Mouse (Mus musculus) liver, embryonic 15.5 days (tissue): Measurements from ENCODE around the gene Eif2b3. TPM values are rescaled to one million over a fixed set of nuclear protein-coding genes. Genes with fewer than 3 reads are reported as not detected.

ENCODE experiments used
- ATAC-seq: fragments of 200-750 bp; cut with Nextera tagmentation; 2 replicates; pipeline ENCODE4 v1.8.0; 2017; ENCODE audit warnings: moderate number of reproducible peaks, mild to moderate bottlenecking, moderate library complexity; ENCODE audit not compliant: insufficient read depth
- H3K27ac ChIP-seq: fragments of 300-500 bp; sonication (generic); replicated peaks from 2 replicates; pipeline ENCODE4 v1.5.1; 2015; ENCODE audit warnings: mild to moderate bottlenecking, inconsistent platforms
- H3K27me3 ChIP-seq: fragments of 300-500 bp; sonication (generic); 2 replicates; pipeline ENCODE4 v1.6.1; 2015; ENCODE audit warnings: mild to moderate bottlenecking, inconsistent platforms
- H3K36me3 ChIP-seq: fragments of 300-500 bp; sonication (generic); replicated peaks from 2 replicates; pipeline ENCODE4 v1.6.1; 2015; ENCODE audit warnings: moderate library complexity, mild to moderate bottlenecking, inconsistent platforms
- H3K4me1 ChIP-seq: fragments of 300-500 bp; sonication (generic); replicated peaks from 2 replicates; pipeline ENCODE4 v1.6.1; 2015; ENCODE audit warnings: inconsistent platforms
- H3K4me2 ChIP-seq: fragments of 300-500 bp; sonication (generic); 2 replicates; pipeline ENCODE4 v1.6.1; 2015; ENCODE audit warnings: moderate library complexity, mild to moderate bottlenecking, inconsistent platforms
- H3K4me3 ChIP-seq: fragments of 300-500 bp; sonication (generic); replicated peaks from 2 replicates; pipeline ENCODE4 v1.5.1; 2015; ENCODE audit warnings: mild to moderate bottlenecking, inconsistent platforms
- H3K9ac ChIP-seq: fragments of 300-500 bp; sonication (generic); 2 replicates; pipeline ENCODE4 v1.6.1; 2015; ENCODE audit warnings: moderate library complexity, mild to moderate bottlenecking, inconsistent platforms
- H3K9me3 ChIP-seq: fragments of 300-500 bp; sonication (generic); replicated peaks from 2 replicates; pipeline ENCODE4 v1.6.1; 2016; ENCODE audit warnings: inconsistent platforms
- WGBS: fragments of 180-500 bp; shearing (Covaris S2); methylation state at CpG from one replicate; pipeline ENCODE4 v1.1.7; 2015; ENCODE audit warnings: mixed read lengths; ENCODE audit not compliant: insufficient replicate concordance; 5-methylcytosine and 5-hydroxymethylcytosine counted together
- polyA plus RNA-seq: library from polyadenylated mRNA; unstranded; fragments of >200 nt; fragmentation: Nextera tagmentation; extraction: Ambion mirVana; gene quantifications from 2 replicates; pipeline ENCODE4 v1.2.1, GENCODE M21; 2015

The Eif2b3 gene
- polyA plus RNA-seq, 1 experiment from 2014 or later, result 22.9 TPM

DNA sequence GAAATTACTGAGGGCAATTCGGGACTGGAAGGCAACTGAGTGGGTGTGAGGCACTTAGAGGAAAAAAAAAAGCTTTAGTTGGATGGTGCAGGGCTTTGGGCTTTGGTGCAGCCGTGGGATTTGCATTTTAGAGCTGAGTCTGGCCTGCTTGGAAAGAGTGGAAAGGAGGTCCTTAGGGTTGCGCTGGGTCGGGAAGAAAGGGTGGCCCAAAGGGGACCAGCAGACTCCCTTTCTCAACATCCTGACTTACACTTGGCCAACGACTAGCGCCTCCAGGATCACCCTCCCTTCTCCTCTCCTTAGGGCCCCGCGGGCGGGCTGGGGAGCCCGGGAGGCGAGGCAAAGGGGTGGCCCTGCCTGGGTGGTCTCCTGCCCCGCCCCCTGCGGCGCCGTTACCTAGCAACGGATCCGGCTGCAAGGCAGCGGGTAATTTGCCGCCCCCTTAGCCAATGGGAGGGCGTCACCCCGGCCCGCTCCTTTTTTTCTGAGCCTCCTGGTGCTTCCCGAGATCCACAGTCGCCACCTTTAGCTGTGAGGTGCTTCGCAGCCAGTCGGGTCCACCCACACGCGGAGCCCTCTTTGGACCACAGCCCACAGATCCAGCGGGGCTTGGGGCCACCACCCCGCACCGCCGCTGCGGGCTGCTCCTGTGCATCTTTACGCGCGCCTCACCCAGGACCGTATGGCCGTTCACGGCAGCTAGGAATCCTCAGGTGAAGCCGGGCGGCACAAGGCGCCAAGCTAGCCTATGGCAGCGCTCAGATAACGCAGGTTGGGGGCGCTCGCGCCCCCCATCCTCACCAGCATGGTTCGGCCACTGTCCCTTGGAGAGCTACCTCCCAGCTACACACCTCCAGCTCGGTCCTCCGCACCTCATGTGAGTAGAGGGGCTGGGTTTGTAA, 76.6 kb downstream of the Eif2b3 start, which contains the start of gene Ptch2:
Ptch2 (plus strand) TSS at position 525 of the 902 bp plus-strand sequence.
- H3K27me3 ChIP-seq, result peaks cover 55% of the 10 kb centered on the region
- peak within 1 kb of the TSS; percentile 67 for H3K4me2 ChIP-seq
- peak; percentile 44 for ATAC-seq
- 0 out of 2 replicates have a peak within 1 kb of the TSS, but pooled peaks have one; percentile 8 for H3K27ac ChIP-seq
- no peak within 1 kb of the TSS for H3K9ac ChIP-seq
- WGBS, result 2% methylated on average over 50 of the region's 50 CpGs
- H3K36me3 ChIP-seq, result no peaks in the 10 kb centered on the region
- H3K4me3 ChIP-seq, result peak within 1 kb of the TSS; percentile 47
- peaks cover 20% of the 10 kb centered on the region for H3K4me1 ChIP-seq
- no peaks in the 10 kb centered on the region for H3K9me3 ChIP-seq

DNA sequence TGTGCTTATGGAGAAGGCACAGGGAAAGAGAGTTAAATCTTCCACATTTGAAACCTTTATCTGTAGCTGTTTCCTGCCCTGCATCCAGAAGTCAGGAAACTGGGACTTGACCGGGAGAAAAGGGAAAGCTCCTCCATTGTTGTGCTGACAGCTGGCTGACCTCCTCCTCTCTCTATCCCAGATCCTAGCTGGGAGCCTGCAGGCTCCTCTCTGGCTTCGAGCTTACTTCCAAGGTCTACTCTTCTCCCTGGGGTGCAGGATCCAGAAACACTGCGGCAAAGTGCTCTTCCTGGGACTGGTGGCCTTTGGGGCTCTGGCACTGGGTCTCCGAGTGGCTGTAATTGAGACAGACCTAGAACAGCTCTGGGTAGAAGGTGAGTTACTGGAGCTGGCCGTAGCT, 77.5 kb downstream of the Eif2b3 start:
- WGBS, result 16% methylated on average over 5 of the region's 5 CpGs
- no peak overlapping the region for H3K9ac ChIP-seq
- peaks cover 55% of the 10 kb centered on the region for H3K27me3 ChIP-seq

DNA sequence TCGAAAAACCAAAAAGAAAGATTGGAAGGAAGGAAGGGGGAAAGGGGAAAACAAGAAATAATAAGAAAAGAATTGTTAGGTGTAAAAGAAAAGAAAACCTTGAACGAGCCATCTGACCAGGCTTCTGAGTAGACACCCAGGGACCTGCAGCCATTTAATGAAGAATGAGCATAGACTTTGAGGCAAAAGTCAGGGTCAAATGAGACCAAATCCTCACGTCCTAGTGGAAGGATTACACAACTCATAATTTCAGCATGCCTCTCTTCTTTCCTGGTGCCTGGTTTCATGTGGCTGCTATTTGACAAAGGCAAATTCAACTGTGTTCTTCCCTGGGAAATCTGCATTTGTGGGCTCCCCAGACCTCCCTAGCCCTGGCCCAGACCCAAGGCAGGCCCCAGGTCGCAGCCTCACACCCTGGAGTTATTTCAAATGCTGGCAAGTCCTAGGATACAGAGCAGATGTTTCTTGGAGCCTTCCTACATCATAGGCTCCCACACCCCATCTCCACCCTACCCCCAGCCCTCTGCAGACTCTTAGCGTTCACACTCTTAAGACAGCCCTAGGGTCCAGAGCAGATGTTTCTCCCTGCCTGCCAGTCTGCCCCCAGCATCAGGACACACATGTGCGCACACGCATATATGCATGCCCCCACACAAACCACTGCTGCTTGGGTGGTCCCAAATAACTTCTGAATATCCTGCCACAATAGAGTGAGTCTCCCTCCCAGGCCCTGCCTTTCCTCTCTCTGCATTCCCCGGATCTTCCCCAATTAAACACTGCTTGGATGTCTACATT, 79.0 kb downstream of the Eif2b3 start:
- no peak overlapping the region for H3K4me3 ChIP-seq
- no peak overlapping the region for H3K4me2 ChIP-seq
- H3K9ac ChIP-seq, result no peak overlapping the region
- WGBS, result 56% methylated on average over 8 of the region's 8 CpGs
- H3K27me3 ChIP-seq, result peaks cover 52% of the 10 kb centered on the region
- ATAC-seq, result no peak
- no peak overlapping the region for H3K27ac ChIP-seq
- H3K9me3 ChIP-seq, result no peaks in the 10 kb centered on the region
- no peaks in the 10 kb centered on the region for H3K36me3 ChIP-seq
- H3K4me1 ChIP-seq, result peaks cover 18% of the 10 kb centered on the region

More for the DNA sequence above, 77.5 kb downstream of the Eif2b3 start:
- Histone ChIP-seq H3K4me2 (peak overlapping the region; percentile 67; the same call in 1 of the 2 replicates), H3K4me1 (peaks cover 18% of the 10 kb centered on the region), H3K27ac (0 out of 2 replicates have a peak overlapping the region, but pooled peaks have one; percentile 8), H3K36me3 (no peaks in the 10 kb centered on the region), H3K4me3 (peak overlapping the region; percentile 47; the same call in 1 of the 2 replicates), H3K9me3 (no peaks in the 10 kb centered on the region)
- no peak for ATAC-seq

DNA sequence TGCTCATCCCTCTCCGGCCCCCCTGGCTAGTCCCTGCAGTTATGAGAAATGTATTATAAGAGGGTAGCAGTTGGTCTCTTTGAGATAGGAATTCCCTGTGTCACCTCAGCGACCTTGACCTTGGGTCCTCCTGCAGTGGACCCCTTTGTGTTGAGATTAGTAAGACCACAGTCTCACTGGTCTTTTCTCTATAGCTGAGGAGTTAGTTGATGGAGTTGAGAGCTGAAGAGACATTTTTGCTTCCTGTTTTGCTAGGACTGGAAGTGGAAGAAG, 79.5 kb downstream of the Eif2b3 start:
- no peak overlapping the region for H3K4me2 ChIP-seq

DNA sequence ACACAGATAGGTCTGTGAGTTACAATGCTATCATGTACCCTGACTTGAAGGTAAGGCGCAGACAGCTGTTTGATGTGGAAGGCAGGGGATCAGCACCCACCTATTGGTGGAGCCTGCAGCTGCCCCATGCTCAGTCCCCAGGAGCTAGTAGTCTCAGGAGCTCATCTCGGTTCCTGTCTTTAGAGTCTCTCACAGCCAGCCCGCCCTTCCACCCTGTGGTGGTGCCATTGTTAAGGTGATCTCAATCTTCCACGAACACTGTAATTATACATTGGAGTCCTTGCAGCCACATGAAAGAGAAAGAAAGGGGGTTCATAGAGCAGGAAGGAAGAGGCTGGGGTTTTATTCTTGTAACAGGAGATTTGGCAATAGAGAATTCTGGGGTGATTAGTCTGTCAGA, 80.8 kb downstream of the Eif2b3 start:
- Histone ChIP-seq H3K36me3 (no peaks in the 10 kb centered on the region), H3K4me2 (no peak overlapping the region), H3K9me3 (no peaks in the 10 kb centered on the region), H3K9ac (no peak overlapping the region), H3K4me1 (peaks cover 18% of the 10 kb centered on the region), H3K27ac (no peak overlapping the region), H3K27me3 (peaks cover 40% of the 10 kb centered on the region), H3K4me3 (no peak overlapping the region)
- WGBS, result 59% methylated on average over 4 of the region's 4 CpGs
- no peak for ATAC-seq

More for the DNA sequence above, 79.5 kb downstream of the Eif2b3 start:
- H3K4me1 ChIP-seq, result peaks cover 18% of the 10 kb centered on the region
- H3K27ac ChIP-seq, result no peak overlapping the region
- WGBS, result 59% methylated on average over 2 of the region's 2 CpGs
- H3K27me3 ChIP-seq, result peaks cover 52% of the 10 kb centered on the region
- H3K9me3 ChIP-seq, result no peaks in the 10 kb centered on the region
- H3K4me3 ChIP-seq, result no peak overlapping the region
- ATAC-seq, result no peak
- H3K36me3 ChIP-seq, result no peaks in the 10 kb centered on the region
- H3K9ac ChIP-seq, result no peak overlapping the region

DNA sequence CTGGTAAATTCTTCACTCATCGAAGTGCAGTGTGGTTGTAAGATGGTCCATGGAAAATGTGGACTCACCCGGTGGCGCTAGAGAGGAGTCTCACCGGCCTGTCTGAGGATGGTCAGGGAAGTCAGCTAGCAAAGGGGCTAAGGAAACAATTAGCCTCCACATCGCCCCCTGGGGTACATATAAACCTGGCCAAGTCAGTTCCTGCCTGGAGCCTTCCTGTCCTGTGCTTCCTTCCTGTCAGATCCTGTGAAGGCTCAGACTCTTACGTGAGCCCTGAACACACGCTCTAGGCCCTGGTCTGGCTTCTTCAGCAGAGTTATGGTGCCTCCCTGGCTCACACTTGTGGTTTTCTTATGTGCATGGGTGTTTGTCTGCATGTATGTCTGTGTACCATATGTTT, 82.0 kb downstream of the Eif2b3 start:
- no peak overlapping the region for H3K4me3 ChIP-seq
- 38% methylated on average over 7 of the region's 7 CpGs for WGBS

DNA sequence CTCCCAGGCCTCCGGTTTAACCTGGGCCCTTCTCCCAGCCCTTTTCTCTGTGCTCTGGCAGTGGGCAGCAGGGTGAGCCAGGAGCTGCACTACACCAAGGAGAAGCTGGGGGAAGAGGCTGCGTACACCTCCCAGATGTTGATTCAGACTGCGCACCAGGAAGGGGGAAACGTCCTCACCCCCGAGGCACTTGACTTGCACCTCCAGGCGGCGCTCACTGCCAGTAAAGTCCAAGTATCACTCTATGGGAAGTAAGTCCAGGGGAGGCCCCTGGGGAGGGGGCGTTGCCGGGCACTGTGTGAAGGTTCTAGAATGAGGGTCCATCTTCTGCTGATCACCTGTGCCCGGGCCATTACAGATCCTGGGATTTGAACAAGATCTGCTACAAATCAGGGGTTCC, 85.5 kb downstream of the Eif2b3 start:
- no peaks in the 10 kb centered on the region for H3K4me1 ChIP-seq
- no peak overlapping the region for H3K9ac ChIP-seq
- no peak overlapping the region for H3K27ac ChIP-seq
- 59% methylated on average over 10 of the region's 10 CpGs for WGBS
- H3K27me3 ChIP-seq, result no peaks in the 10 kb centered on the region; the same call in 1 of the 2 replicates
- no peak overlapping the region for H3K4me2 ChIP-seq
- H3K4me3 ChIP-seq, result no peak overlapping the region
- H3K36me3 ChIP-seq, result no peaks in the 10 kb centered on the region
- no peaks in the 10 kb centered on the region for H3K9me3 ChIP-seq
- ATAC-seq, result no peak

More for the DNA sequence above, 82.0 kb downstream of the Eif2b3 start:
- Histone ChIP-seq H3K4me2 (no peak overlapping the region), H3K4me1 (peaks cover 8% of the 10 kb centered on the region), H3K27ac (no peak overlapping the region), H3K9me3 (no peaks in the 10 kb centered on the region), H3K9ac (no peak overlapping the region), H3K36me3 (no peaks in the 10 kb centered on the region), H3K27me3 (peaks cover 28% of the 10 kb centered on the region)
- no peak for ATAC-seq

DNA sequence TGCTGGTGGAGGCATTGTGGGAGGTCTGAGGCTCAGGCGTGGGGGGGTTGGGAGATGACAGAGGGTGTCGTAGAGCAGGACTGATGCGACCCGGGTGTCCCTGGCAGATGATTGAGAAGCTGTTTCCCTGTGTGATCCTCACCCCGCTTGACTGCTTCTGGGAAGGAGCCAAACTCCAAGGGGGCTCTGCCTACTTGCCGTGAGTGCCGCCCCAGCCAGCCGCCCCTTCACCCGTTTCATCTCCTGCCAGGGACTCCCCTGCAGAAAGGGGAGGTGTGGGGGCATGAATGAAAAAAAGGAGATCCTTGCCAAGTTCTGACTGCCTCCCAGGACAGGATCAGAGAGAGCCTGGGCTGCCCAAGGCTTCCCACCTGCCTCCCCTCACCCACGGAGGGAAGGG, 85.9 kb downstream of the Eif2b3 start:
- Histone ChIP-seq H3K9me3 (no peaks in the 10 kb centered on the region), H3K9ac (no peak overlapping the region), H3K36me3 (no peaks in the 10 kb centered on the region), H3K4me2 (no peak overlapping the region), H3K4me3 (no peak overlapping the region), H3K27me3 (no peaks in the 10 kb centered on the region; the same call in 1 of the 2 replicates), H3K4me1 (no peaks in the 10 kb centered on the region), H3K27ac (no peak overlapping the region)
- WGBS, result 72% methylated on average over 10 of the region's 10 CpGs
- ATAC-seq, result no peak

DNA sequence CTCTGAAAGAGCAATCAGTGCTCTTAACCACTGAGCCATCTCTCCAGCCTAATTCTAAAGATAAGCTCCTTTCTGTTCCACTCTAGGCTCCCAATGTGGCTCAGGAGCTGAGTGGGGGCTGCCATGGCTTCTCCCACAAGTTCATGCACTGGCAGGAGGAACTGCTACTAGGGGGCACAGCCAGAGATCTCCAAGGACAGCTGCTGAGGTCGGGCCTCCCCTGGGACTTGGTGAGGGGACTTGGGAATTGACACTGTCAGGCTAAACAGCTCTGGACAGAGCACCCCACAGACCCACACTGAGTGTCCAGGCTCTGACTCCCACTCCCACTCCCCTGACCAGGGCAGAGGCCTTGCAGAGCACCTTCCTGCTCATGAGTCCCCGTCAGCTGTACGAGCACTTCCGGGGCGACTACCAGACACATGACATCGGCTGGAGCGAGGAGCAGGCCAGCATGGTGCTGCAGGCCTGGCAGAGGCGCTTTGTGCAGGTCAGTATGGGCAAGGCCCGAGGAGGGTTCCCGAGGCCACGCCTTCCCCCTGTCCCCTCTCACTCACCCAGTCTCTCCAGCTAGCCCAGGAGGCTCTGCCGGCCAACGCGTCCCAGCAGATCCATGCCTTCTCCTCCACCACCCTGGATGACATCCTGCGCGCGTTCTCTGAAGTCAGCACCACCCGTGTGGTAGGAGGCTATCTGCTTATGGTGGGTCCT, 88.8 kb downstream of the Eif2b3 start:
- 80% methylated on average over 18 of the region's 18 CpGs for WGBS
- no peak overlapping the region for H3K27ac ChIP-seq
- no peak overlapping the region for H3K4me2 ChIP-seq
- H3K9me3 ChIP-seq, result no peaks in the 10 kb centered on the region
- H3K4me3 ChIP-seq, result no peak overlapping the region
- H3K36me3 ChIP-seq, result no peaks in the 10 kb centered on the region
- no peak for ATAC-seq
- no peaks in the 10 kb centered on the region for H3K4me1 ChIP-seq
- no peaks in the 10 kb centered on the region; the same call in 1 of the 2 replicates for H3K27me3 ChIP-seq
- H3K9ac ChIP-seq, result no peak overlapping the region

DNA sequence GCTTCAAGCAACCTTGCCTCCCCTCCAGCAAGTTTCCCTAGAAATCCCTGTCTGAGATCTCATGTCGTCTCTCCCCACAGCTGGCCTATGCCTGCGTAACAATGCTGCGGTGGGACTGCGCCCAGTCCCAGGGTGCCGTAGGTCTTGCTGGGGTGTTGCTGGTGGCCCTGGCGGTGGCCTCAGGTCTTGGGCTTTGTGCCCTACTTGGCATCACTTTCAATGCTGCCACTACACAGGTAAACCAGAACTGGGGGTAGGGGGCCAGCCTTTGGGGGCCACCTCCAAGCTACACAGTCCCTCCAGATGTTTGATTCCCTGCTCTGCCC, 89.3 kb downstream of the Eif2b3 start:
- ATAC-seq, result no peak
- Histone ChIP-seq H3K4me1 (no peaks in the 10 kb centered on the region), H3K4me2 (no peak overlapping the region), H3K27me3 (no peaks in the 10 kb centered on the region; the same call in 1 of the 2 replicates), H3K9ac (no peak overlapping the region), H3K36me3 (no peaks in the 10 kb centered on the region), H3K4me3 (no peak overlapping the region), H3K27ac (no peak overlapping the region), H3K9me3 (no peaks in the 10 kb centered on the region)
- WGBS, result 78% methylated on average over 6 of the region's 6 CpGs

DNA sequence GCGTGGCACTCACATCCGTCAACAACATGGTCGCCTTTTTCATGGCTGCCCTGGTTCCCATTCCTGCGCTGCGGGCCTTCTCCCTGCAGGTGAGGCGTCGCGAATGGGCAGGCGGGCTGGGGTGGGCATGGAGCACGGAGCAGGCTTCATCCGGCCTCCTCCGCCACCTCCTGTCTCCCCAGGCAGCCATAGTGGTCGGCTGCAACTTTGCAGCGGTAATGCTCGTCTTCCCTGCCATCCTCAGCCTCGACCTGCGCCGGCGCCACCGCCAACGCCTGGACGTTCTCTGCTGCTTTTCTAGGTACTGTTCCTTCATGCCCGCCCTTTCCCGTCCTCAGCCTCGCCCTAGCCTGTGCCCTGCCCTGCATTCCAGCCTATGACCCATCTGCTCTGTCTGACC, 90.1 kb downstream of the Eif2b3 start:
- Histone ChIP-seq H3K27ac (no peak overlapping the region), H3K4me2 (no peak overlapping the region), H3K27me3 (no peaks in the 10 kb centered on the region; the same call in 1 of the 2 replicates), H3K36me3 (no peaks in the 10 kb centered on the region), H3K9me3 (no peaks in the 10 kb centered on the region), H3K4me1 (no peaks in the 10 kb centered on the region), H3K4me3 (no peak overlapping the region), H3K9ac (no peak overlapping the region)
- no peak for ATAC-seq
- 87% methylated on average over 25 of the region's 25 CpGs for WGBS
